Mouse (Mus musculus) forebrain, embryonic 13.5 days (tissue): ENCODE measurements around the gene Acp6. TPM values are rescaled to one million over a fixed set of nuclear protein-coding genes. Genes with fewer than 3 reads are reported as not detected.

Experiments used
- ATAC-seq: fragments of 200-750 bp; cut with Nextera tagmentation; 2 replicates; pipeline ENCODE4 v1.8.0; 2017
- H3K27ac ChIP-seq: fragments of 300-500 bp; sonication (generic); 2 replicates; pipeline ENCODE4 v1.5.1; 2015; ENCODE audit warnings: inconsistent platforms, mild to moderate bottlenecking, moderate library complexity
- H3K27me3 ChIP-seq: fragments of 300-500 bp; sonication (generic); 2 replicates; pipeline ENCODE4 v1.6.1; 2015; ENCODE audit warnings: mild to moderate bottlenecking, inconsistent platforms
- H3K36me3 ChIP-seq: fragments of 300-500 bp; sonication (generic); 2 replicates; pipeline ENCODE4 v1.6.1; 2015; ENCODE audit warnings: mild to moderate bottlenecking, inconsistent platforms; ENCODE audit not compliant: poor library complexity, severe bottlenecking
- H3K4me1 ChIP-seq: fragments of 300-500 bp; sonication (generic); 2 replicates; pipeline ENCODE4 v1.6.1; 2015; ENCODE audit warnings: inconsistent platforms
- H3K4me2 ChIP-seq: fragments of 300-500 bp; sonication (generic); 2 replicates; pipeline ENCODE4 v1.6.1; 2015; ENCODE audit warnings: inconsistent platforms, mild to moderate bottlenecking, moderate library complexity
- H3K4me3 ChIP-seq: fragments of 300-500 bp; sonication (generic); 2 replicates; pipeline ENCODE4 v1.5.1; 2015; ENCODE audit warnings: mild to moderate bottlenecking, inconsistent platforms
- H3K9ac ChIP-seq: fragments of 300-500 bp; sonication (generic); 2 replicates; pipeline ENCODE4 v1.6.1; 2015; ENCODE audit warnings: mild to moderate bottlenecking, inconsistent platforms
- H3K9me3 ChIP-seq: fragments of 300-500 bp; sonication (generic); replicated peaks from 2 replicates; pipeline ENCODE4 v1.6.1; 2016; ENCODE audit warnings: inconsistent platforms
- WGBS: fragments of 180-500 bp; shearing (Covaris S2); methylation state at CpG from one replicate; pipeline ENCODE4 v1.1.7; 2015; 5-methylcytosine and 5-hydroxymethylcytosine counted together
- polyA plus RNA-seq: library from polyadenylated mRNA; unstranded; fragments of >200 nt; fragmentation: Nextera tagmentation; extraction: Ambion mirVana; gene quantifications from 2 replicates; pipeline ENCODE4 v1.2.1, GENCODE M21; 2015

Acp6 gene
- polyA plus RNA-seq, 1 experiment from 2014 or later: 21.8 TPM

- H3K9me3 ChIP-seq: no peaks in the 10 kb centered on the region
- peaks cover 5% of the 10 kb centered on the region; the same call in 1 of the 2 replicates for H3K4me1 ChIP-seq
- ATAC-seq: peak; percentile 52; the same call in 1 of the 2 replicates
- no peaks in the 10 kb centered on the region for H3K27me3 ChIP-seq
- no peak overlapping the region for H3K4me3 ChIP-seq
- no peak overlapping the region for H3K4me2 ChIP-seq
- H3K36me3 ChIP-seq: peaks cover 44% of the 10 kb centered on the region
- no peak overlapping the region for H3K9ac ChIP-seq
- 51% methylated on average over 5 of the region's 5 CpGs for WGBS
- H3K27ac ChIP-seq: no peak overlapping the region
These were observed 43.4 kb downstream of the Acp6 start for GRCm38 (mm10) chr3:97201943-97202342.

DNA sequence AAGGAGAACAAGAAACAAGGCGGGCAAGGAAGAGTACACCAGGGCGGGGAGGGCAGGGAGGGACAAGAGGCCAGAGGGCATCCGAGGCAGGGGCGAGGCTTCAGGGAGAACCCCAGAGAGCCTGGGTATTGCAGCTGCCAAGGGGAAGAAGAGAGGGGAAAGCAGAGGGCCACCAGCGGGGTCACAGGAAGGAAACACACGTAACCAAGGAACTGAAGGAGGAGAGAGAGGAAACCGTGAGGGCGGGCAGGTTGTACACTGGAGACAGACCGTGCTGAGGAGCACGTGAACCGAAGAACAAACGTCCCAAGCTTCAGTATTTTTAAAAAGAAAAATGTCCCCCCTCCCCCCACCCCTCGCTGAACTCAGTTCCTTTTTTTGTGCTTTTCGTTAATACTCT lies 45.3 kb downstream of the Acp6 start:
- peaks cover 64% of the 10 kb centered on the region for H3K36me3 ChIP-seq

GRCm38 (mm10) chr3:97206521-97206920 lies 47.9 kb downstream of the Acp6 start:
- Histone ChIP-seq H3K27ac (no peak overlapping the region), H3K9ac (no peak overlapping the region), H3K9me3 (no peaks in the 10 kb centered on the region), H3K36me3 (peaks cover 90% of the 10 kb centered on the region), H3K4me3 (no peak overlapping the region), H3K4me2 (no peak overlapping the region), H3K27me3 (no peaks in the 10 kb centered on the region), H3K4me1 (no peaks in the 10 kb centered on the region)
- no peak for ATAC-seq
- WGBS: 86% methylated on average over 3 of the region's 3 CpGs

More for the DNA sequence above, 45.3 kb downstream of the Acp6 start:
- no peak overlapping the region for H3K4me3 ChIP-seq
- 83% methylated on average over 14 of the region's 14 CpGs for WGBS
- H3K4me1 ChIP-seq: peaks cover 5% of the 10 kb centered on the region; the same call in 1 of the 2 replicates
- no peaks in the 10 kb centered on the region for H3K9me3 ChIP-seq
- no peaks in the 10 kb centered on the region for H3K27me3 ChIP-seq
- no peak overlapping the region for H3K27ac ChIP-seq
- no peak overlapping the region for H3K4me2 ChIP-seq
- ATAC-seq: no peak
- H3K9ac ChIP-seq: no peak overlapping the region

DNA sequence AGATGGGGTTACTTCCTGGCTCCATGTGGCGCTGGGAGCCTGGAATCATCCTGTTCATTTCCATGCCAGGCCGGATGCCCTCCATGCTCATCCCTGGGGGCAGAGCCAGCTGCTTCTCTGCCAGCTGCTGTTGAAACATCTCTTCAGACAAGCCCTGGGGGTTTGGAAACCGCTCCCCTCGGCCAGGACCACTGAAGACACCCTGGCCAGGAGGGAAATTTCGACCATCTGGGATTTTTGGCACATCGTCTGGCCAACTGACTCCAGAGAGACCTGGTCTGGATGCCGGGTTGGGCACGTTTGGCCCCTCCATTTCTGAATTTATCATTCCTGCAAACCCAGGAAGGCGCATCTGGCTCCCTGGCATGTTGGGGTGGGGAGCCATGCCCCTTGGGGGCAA lies 50.8 kb downstream of the Acp6 start:
- WGBS: 92% methylated on average over 9 of the region's 9 CpGs
- Histone ChIP-seq H3K4me1 (no peaks in the 10 kb centered on the region), H3K4me2 (no peak overlapping the region), H3K9ac (no peak overlapping the region), H3K4me3 (no peak overlapping the region), H3K9me3 (no peaks in the 10 kb centered on the region), H3K36me3 (peaks cover 98% of the 10 kb centered on the region), H3K27me3 (no peaks in the 10 kb centered on the region), H3K27ac (no peak overlapping the region)
- ATAC-seq: no peak

GRCm38 (mm10) chr3:97211177-97211576 lies 52.6 kb downstream of the Acp6 start:
- no peaks in the 10 kb centered on the region for H3K27me3 ChIP-seq
- no peak overlapping the region for H3K4me3 ChIP-seq
- no peak overlapping the region for H3K27ac ChIP-seq
- WGBS: 87% methylated on average over 5 of the region's 5 CpGs
- H3K36me3 ChIP-seq: peaks cover 98% of the 10 kb centered on the region
- peaks cover 8% of the 10 kb centered on the region for H3K4me1 ChIP-seq
- ATAC-seq: no peak
- H3K9ac ChIP-seq: no peak overlapping the region
- H3K9me3 ChIP-seq: no peaks in the 10 kb centered on the region
- H3K4me2 ChIP-seq: no peak overlapping the region

DNA sequence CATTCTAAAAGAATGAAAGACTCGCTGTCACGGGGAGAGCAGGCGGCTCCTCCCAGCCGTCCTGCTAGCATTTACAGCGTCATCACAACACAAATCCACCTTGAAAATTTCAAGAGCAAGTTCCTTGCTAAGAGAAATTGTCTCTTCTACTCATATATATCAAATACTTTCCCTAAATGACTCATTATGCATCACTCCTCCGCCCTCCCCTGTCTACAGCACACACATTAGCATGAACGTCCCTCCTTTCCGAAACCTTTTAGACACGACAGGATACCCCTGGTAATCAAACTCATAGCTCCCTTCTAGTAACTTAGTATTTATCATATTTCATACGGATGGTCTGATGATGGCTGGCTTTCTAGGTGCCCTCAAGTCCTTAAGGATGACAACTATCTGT lies 55.3 kb downstream of the Acp6 start:
- Histone ChIP-seq H3K4me2 (no peak overlapping the region), H3K4me1 (peaks cover 8% of the 10 kb centered on the region), H3K9me3 (no peaks in the 10 kb centered on the region), H3K27ac (no peak overlapping the region), H3K4me3 (no peak overlapping the region), H3K36me3 (peaks cover 92% of the 10 kb centered on the region), H3K9ac (no peak overlapping the region), H3K27me3 (no peaks in the 10 kb centered on the region)
- ATAC-seq: no peak
- 93% methylated on average over 10 of the region's 10 CpGs for WGBS

DNA sequence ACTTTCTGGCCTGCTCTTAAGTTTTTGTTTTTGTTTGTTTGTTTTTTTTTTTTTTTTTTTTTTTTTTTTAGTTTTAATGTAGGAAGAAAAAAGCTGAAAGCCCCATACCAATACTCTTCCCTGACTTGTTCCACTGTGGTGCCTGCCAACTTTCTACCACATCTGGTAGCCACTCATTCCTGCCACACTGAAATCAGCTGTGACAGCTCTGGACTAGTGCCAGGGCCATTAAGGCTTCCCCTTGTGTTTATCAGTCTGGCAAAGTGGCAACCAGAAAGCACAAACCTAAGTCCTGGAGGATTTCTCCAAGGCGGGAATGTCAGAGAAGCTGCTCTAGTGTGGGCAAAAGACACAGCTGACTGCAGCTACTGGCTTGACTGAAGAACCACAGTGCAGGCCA lies 55.9 kb downstream of the Acp6 start:
- 49% methylated on average over 1 of the region's 1 CpGs for WGBS
- H3K27ac ChIP-seq: peak overlapping the region; percentile 40
- no peak overlapping the region for H3K9ac ChIP-seq
- no peaks in the 10 kb centered on the region for H3K9me3 ChIP-seq
- H3K27me3 ChIP-seq: no peaks in the 10 kb centered on the region
- no peak overlapping the region for H3K4me2 ChIP-seq
- no peak overlapping the region for H3K4me3 ChIP-seq
- H3K36me3 ChIP-seq: peaks cover 92% of the 10 kb centered on the region
- ATAC-seq: no peak
- H3K4me1 ChIP-seq: peaks cover 8% of the 10 kb centered on the region

DNA sequence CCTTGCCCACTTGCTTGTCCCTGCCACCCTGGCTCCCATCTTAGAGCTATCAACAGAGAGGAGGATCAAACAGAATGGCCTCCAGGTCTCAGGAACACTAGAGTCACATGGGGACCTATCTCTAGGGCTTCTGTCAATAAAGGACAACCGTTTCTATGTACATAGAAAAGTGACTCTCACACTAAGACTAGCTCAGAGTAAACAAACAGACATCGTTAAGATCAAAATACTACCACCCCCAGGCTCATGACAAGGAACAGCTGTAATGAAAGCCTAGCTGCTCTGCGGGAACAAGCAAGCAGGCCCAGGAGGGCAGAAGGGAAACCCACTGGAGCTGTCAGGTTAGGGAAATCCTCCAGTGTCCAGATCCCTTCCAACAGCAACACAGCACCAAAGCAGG lies 56.9 kb downstream of the Acp6 start:
- Histone ChIP-seq H3K4me3 (no peak overlapping the region), H3K9ac (no peak overlapping the region), H3K36me3 (peaks cover 92% of the 10 kb centered on the region), H3K27ac (no peak overlapping the region), H3K4me2 (no peak overlapping the region), H3K9me3 (no peaks in the 10 kb centered on the region), H3K4me1 (peaks cover 8% of the 10 kb centered on the region), H3K27me3 (no peaks in the 10 kb centered on the region)
- no peak for ATAC-seq
- 73% methylated on average over 3 of the region's 3 CpGs for WGBS

- ATAC-seq: no peak
These were observed 64.7 kb downstream of the Acp6 start for GRCm38 (mm10) chr3:97223261-97223660.

GRCm38 (mm10) chr3:97225231-97225630 lies 66.7 kb downstream of the Acp6 start:
- peaks cover 28% of the 10 kb centered on the region for H3K36me3 ChIP-seq
- no peak overlapping the region for H3K4me2 ChIP-seq
- no peak overlapping the region for H3K9ac ChIP-seq
- 73% methylated on average over 5 of the region's 5 CpGs for WGBS
- H3K4me1 ChIP-seq: peaks cover 49% of the 10 kb centered on the region
- no peak for ATAC-seq
- H3K27me3 ChIP-seq: no peaks in the 10 kb centered on the region
- H3K4me3 ChIP-seq: no peak overlapping the region
- H3K27ac ChIP-seq: no peak overlapping the region
- H3K9me3 ChIP-seq: no peaks in the 10 kb centered on the region

More at GRCm38 (mm10) chr3:97223261-97223660, 64.7 kb downstream of the Acp6 start:
- H3K4me1 ChIP-seq: peaks cover 42% of the 10 kb centered on the region
- no peak overlapping the region for H3K9ac ChIP-seq
- H3K4me2 ChIP-seq: no peak overlapping the region
- peaks cover 45% of the 10 kb centered on the region for H3K36me3 ChIP-seq
- H3K9me3 ChIP-seq: no peaks in the 10 kb centered on the region
- no peak overlapping the region for H3K4me3 ChIP-seq
- no peak overlapping the region for H3K27ac ChIP-seq
- 81% methylated on average over 9 of the region's 9 CpGs for WGBS
- no peaks in the 10 kb centered on the region for H3K27me3 ChIP-seq

DNA sequence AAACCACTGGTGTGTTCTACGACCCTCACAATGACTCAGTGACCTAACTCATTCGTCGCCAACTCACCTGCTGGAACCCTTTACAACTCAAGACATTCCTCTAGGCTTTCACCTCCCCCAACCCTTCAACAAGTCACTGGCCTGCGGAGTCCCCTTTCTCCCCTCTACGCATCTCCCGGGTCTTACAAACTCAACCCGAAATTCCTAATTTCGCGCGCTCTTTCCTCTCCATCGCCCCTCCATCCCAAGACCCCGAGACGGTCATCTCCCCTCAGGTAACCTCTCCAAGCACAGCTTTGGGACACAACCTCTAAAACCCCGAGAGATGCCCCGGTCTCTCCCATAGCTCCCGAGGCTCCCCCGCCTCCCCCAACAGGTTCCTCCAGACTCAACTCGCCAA lies 68.1 kb downstream of the Acp6 start:
- Histone ChIP-seq H3K27ac (peak overlapping the region; percentile 94), H3K9ac (peak overlapping the region; percentile 95), H3K4me1 (peaks cover 49% of the 10 kb centered on the region), H3K9me3 (no peaks in the 10 kb centered on the region), H3K4me3 (peak overlapping the region; percentile 76), H3K36me3 (peaks cover 13% of the 10 kb centered on the region), H3K27me3 (no peaks in the 10 kb centered on the region), H3K4me2 (peak overlapping the region; percentile 72)
- WGBS: 1% methylated on average over 18 of the region's 18 CpGs
- peak; percentile 43; the same call in 1 of the 2 replicates for ATAC-seq
